Mouse (Mus musculus) adrenal gland, postnatal 10 days (tissue): ENCODE measurements around the gene Kcnk3. TPM values are rescaled to one million over a fixed set of nuclear protein-coding genes. Genes with fewer than 3 reads are reported as not detected.

Source experiments
- DNase-seq: peaks from one replicate; pipeline ENCODE4 v3.0.0; 2021; ENCODE audit warnings: mixed read lengths
- long read RNA-seq, 2 experiments: library from polyadenylated mRNA; stranded (forward); transcript quantifications; one replicate each; pipeline ENCODE4 v2.0.0; 2021
- total RNA-seq, 2 experiments: library from RNA; stranded (reverse); gene quantifications; 2 replicates each; pipeline ENCODE4 v1.2.3; 2021

Gene Kcnk3
- 100 to 1,000 TPM; 549 to 558 TPM for total RNA-seq
- long read RNA-seq, experiment 1, transcript Kcnk3-201 (2 exons, 3,811 nt): major isoform, 528 of 1,058 reads
- long read RNA-seq, experiment 1, partial matches to known transcripts: 154 of 1,058 reads
- long read RNA-seq, experiment 1, other reads (novel, unspliced or antisense): 376 of 1,058 reads
- long read RNA-seq, experiment 2, transcript Kcnk3-201 (2 exons, 3,811 nt): major isoform, 603 of 988 reads
- long read RNA-seq, experiment 2, partial matches to known transcripts: 106 of 988 reads
- long read RNA-seq, experiment 2, other reads (novel, unspliced or antisense): 279 of 988 reads

DNA sequence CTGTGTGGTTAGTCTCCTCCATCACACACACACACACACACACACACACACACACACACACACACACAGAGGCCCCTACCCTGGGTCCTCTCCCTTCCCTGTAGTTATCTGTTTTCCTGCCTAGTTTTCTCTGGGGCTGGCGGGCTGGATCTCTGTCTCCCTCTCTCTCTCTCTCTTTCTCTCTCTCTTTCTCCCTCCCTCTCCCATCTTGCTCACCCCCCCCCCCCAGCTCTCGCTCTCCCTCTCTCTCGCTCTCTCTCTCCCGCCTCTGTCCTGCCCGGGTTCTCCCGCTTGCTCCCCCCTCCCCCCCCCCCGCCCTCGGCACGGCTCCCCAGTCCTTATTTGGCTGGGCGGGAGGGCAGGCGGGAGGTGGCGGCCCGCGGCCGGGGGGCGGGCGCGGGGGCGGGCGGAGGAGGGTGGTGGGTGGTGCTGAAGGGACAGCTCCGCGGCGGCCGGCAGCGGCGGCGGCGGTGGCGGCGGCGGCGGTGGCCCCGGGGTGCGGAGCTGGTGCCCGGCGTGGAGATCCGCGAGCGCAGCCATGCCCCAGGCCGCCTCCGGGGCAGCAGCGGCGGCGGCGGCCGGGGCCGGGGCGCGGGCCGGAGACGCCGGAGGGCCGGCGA is at the start of gene Kcnk3:
Gene Kcnk3 (plus strand): TSS at position 490 of the 620 bp plus-strand sequence.
- DNase-seq: peak; percentile 95

DNA sequence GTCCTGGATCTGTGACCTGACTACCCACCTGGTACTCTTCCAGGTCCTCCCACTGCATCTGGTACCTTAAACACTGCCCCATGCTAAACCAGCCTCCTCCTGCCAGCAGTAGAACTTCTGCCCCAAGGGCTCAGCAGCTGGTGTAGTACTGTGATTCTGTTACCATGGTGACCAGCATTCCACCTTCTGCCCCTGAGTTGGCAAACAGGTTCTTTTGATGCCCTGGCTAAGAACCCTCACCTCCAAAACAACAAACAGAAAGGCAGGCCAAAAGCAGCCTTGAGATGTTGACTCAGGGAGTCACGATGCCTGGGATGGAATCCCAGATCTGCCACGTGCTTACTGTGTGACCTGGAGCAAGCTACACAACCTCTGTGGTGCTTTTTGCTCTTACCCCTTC is 42.3 kb upstream of the Kcnk3 start, which contains the start of gene Cib4:
Gene Cib4 (minus strand): TSS at position 139 of the 400 bp plus-strand sequence.
- DNase-seq: peak; percentile 47

- no peak for DNase-seq
Measured at GRCm38 (mm10) chr5:30548681-30549080, 39.3 kb upstream of the Kcnk3 start.

GRCm38 (mm10) chr5:30550334-30551021 is 37.5 kb upstream of the Kcnk3 start:
- peak; percentile 85 for DNase-seq

GRCm38 (mm10) chr5:30551022-30551638 is 36.8 kb upstream of the Kcnk3 start:
- DNase-seq: peak; percentile 89

GRCm38 (mm10) chr5:30552006-30552405 is 36.0 kb upstream of the Kcnk3 start:
- DNase-seq: peak; percentile 60

GRCm38 (mm10) chr5:30553936-30554335 is 34.0 kb upstream of the Kcnk3 start:
- peak; percentile 57 for DNase-seq

GRCm38 (mm10) chr5:30554981-30555380 is 33.0 kb upstream of the Kcnk3 start:
- peak; percentile 61 for DNase-seq

- no peak for DNase-seq
Measured at GRCm38 (mm10) chr5:30556284-30556683, 31.7 kb upstream of the Kcnk3 start.

DNA sequence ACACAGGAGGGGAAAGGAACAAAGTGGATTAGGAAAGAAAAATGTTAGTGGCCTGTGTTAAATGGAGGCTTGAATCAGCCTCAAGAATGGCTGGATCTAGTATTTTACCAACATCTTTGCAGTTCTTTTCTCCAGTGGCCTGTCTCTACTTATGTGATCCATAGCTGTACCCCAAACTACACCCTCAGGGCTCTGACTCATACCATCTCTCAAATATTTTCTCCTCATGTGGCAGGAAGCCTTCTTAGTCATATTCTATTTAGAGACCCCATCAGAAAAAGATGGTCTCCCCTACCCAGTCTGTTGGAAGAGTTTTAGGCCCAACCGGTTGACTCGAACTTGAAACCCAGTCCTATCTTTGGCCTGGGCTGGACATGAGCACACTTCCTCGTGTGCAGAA is 28.5 kb upstream of the Kcnk3 start:
- DNase-seq: no peak

- DNase-seq: no peak
Measured at GRCm38 (mm10) chr5:30559986-30560493, 27.9 kb upstream of the Kcnk3 start.

- no peak for DNase-seq
Measured at GRCm38 (mm10) chr5:30568479-30568878, 19.5 kb upstream of the Kcnk3 start.

GRCm38 (mm10) chr5:30571820-30572219 is 16.1 kb upstream of the Kcnk3 start:
- DNase-seq: no peak

DNA sequence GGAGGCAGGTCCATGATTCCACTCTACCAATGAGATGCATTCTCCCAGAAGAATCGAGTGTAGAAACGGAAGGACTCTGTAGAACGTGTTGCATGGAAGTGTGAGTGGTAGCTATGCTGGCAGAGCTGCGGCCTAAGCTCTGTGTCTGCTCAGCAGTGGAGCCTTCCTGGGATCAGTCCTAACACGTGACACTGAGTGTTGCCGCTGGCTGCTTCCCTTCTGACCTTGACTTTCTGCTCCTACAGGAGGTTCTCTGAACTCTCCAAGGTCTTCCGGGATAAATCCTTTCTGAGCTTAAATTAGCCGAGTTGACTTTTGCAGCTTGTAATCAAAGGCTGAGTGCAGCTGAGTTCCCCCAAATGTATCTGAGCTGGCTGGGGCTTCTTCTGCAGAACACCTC is 13.6 kb upstream of the Kcnk3 start:
- no peak for DNase-seq

GRCm38 (mm10) chr5:30576233-30576632 is 11.7 kb upstream of the Kcnk3 start:
- no peak for DNase-seq

GRCm38 (mm10) chr5:30577251-30577650 is 10.7 kb upstream of the Kcnk3 start:
- DNase-seq: no peak

DNA sequence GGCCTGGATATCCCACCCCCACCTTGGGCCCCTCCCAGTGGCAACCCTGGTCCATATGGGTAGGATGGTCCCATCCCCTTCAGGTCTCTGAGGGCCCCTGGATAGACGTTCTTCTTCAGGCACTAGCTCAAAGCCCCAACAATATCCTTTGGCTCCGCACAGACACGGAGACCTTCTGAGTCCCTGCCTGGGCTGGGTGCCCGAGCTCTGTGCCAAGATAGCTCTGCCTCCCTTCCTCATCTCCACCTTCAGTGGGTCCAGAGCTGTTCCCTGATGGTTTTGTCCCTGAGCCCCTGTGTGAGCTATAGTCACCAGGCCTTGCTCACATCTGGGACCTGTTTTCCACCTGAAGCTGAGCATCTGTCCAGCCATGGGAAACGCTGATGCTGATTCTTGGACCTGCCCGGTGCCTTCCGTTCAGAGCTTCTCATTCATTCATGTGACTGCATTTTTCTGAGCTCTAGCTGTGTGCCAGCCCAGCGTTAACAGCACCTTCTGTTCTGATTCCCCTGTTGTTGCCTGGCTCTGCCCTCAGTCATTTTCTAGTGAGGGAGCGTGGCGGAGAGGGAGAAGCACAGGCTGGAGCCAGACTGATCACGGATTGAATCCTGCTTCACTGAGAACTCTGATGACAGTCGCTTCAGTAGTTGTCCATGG is 10.2 kb upstream of the Kcnk3 start:
- DNase-seq: peak; percentile 85

DNA sequence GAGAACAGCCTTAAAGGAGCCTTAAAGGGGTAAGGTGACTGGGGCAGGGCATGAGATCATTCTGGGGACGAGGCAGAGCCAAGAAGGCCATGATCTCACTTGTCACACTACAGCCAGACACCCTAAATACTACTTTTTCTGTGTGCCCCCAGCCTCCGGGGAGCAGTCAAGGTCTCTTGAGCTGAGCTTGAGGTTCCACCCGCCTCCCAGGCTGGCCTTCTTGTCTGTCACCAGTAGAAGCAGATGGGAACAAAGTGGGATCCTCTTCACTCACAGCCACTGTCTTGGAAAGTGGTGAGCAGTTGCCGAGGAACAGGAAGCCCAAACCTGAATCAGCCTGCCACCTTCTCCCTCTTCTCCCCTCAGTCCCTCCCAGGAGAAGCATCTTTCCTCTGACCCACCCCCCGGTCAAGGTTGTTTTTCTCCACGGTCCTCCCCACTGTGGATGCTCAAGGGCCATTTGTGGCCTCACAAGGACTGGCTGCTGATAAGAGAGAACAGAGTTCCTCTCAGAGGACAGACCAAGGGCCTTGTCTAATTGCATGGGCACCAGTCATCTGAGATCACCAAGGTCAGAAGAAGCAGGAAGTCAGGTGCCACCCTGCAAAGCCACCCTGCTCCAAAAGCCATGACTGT is 9.4 kb upstream of the Kcnk3 start:
- no peak for DNase-seq

GRCm38 (mm10) chr5:30580725-30581124 is 7.2 kb upstream of the Kcnk3 start:
- DNase-seq: no peak

DNA sequence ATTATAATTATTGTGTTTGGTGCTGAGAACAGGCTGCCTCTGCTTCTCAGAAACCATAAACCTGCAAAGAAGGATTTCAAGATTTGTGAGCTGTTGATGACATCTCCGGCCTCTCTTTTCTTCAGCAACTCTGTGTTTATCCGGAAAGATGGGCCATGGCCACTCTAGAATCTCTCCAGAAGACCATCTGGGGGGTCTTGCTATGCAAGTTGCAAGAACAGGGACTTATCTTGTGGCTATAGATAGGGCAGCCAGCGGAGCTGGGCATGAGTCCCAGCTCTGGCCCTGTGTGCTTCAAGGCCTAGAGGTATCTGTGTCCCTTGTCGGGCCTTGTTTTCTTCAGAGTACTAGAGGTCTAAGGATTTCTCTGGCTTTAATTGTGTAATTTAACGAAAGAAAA is 6.0 kb upstream of the Kcnk3 start:
- no peak for DNase-seq

DNA sequence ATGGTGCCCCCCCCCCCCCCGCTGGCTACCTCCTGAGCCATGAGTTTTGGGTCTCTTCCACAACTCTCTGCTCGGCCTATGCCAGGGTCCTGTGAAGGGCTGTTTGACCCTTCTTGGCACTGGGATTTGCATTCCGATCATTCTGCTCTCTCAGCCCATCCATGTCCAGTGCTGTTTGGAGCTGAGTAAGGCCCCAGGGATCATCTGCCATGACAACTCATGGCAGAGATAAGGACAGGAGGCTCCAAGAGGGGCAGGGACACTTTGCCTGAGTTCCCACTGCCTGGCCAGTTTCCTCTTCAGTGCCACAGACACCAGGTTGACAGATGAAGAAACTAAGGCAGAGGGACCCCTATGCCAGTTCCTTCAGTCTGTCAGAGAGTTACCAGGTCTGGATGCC is 1.4 kb upstream of the Kcnk3 start:
- no peak for DNase-seq

DNA sequence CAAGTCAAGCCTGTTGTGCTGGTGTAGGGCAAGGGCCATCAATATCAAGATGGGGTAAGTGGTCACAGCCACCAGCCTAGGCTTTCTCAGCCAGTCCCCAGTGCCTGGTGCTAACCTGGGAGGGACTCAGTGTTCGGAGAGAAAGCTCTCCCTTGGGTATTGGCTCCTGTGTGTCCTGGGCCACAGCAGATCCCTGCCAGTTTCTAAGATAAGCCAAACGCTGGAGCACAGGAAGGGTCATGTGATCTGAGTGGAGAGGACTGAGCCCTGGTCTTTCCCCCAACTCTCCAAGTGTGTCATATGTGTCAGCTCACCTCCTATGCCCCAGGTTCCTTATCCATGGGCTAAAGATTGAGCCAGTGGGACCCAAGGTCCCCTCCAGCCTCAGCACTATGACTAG is 869 bp upstream of the Kcnk3 start:
- peak; percentile 72 for DNase-seq
